8 mouse cellular contexts compared by ENCODE assay signal in genomic region chr7:119894818-119895544, GRCm38 (mm10). TPM values are rescaled to one million over a fixed set of nuclear protein-coding genes. Genes with fewer than 3 reads are reported as not detected.
DNase-seq lines count a peak whose midpoint lies in the region; ATAC-seq and TF ChIP-seq lines count a peak whose summit lies in the region.

No protein-coding gene starts in this region.

- no peaks in the 10 kb centered on the region for H3K9me3 ChIP-seq in forebrain, postnatal 0 days (ENCODE audit: low read length)
- H3K9me3 ChIP-seq in midbrain, embryonic 15.5 days, result no peaks in the 10 kb centered on the region

- H3K4me2 ChIP-seq in forebrain, postnatal 0 days (ENCODE audit: low read depth), result peak overlapping the region; percentile 83
- peak overlapping the region; percentile 64 for H3K4me2 ChIP-seq in midbrain, embryonic 15.5 days

- no peak for TF ChIP-seq POLR2A in heart, adult 2 months (IDR thresholded peaks at IDR 0.05; ENCODE audit: insufficient read depth, low read depth, low read length)

- peaks cover 6% of the 10 kb centered on the region for H3K36me3 ChIP-seq in heart, adult 2 months (ENCODE audit: control insufficient read depth, insufficient read depth, low read length)
- no peaks in the 10 kb centered on the region for H3K36me3 ChIP-seq in forebrain, postnatal 0 days (ENCODE audit: insufficient read depth)
- H3K36me3 ChIP-seq in midbrain, embryonic 15.5 days (replicated peaks), result no peaks in the 10 kb centered on the region

- TF ChIP-seq EP300 in heart, adult 2 months (IDR thresholded peaks at IDR 0.05; ENCODE audit: insufficient read depth, low read depth, low read length), result no peak

- no peak for DNase-seq in heart, adult 2 months
- DNase-seq in heart, postnatal 14 days, result no peak
- peak; percentile 55 for DNase-seq in 416B (ENCODE audit: low read depth)
- peak; percentile 19 for DNase-seq in adipocyte (ENCODE audit: low spot score)
- DNase-seq in forebrain, postnatal 0 days, result no peak
- DNase-seq in kidney, postnatal 14 days, result peak; percentile 54
- no peak for DNase-seq in urinary bladder, postnatal 36 days (ENCODE audit: low spot score in 2 of 2)

- intact Hi-C loops in heart, adult 2 months (cut with DNase I), result loop anchor here (5.0 kb wide), 1 partner anchor 67 kb away; no protein-coding TSS in a partner anchor
- intact Hi-C loops in heart, postnatal 14 days (cut with DNase I), result loop anchor here (2.0 to 5.0 kb wide), 2 partner anchors 34 to 207 kb away; partner anchors contain the start of gene Tmem159

- H3K27ac ChIP-seq in heart, adult 2 months, result peak overlapping the region; percentile 100
- peak overlapping the region; percentile 97 for H3K27ac ChIP-seq in forebrain, postnatal 0 days (ENCODE audit: low read depth, low read length)
- H3K27ac ChIP-seq in midbrain, embryonic 15.5 days, result peak overlapping the region; percentile 98

- 2% methylated on average over 14 of the region's 15 CpGs for WGBS in heart, adult 2 months
- 1% methylated on average over 13 of the region's 15 CpGs for WGBS in forebrain, postnatal 0 days
- 2% methylated on average over 13 of the region's 15 CpGs for WGBS in midbrain, embryonic 15.5 days

- H3K4me1 ChIP-seq in heart, adult 2 months (ENCODE audit: control insufficient read depth, insufficient read depth, low read length), result peaks cover 1% of the 10 kb centered on the region; the same call in 1 of the 2 replicates
- peaks cover 20% of the 10 kb centered on the region; the same call in 1 of the 2 replicates for H3K4me1 ChIP-seq in forebrain, postnatal 0 days (ENCODE audit: insufficient read depth)
- H3K4me1 ChIP-seq in midbrain, embryonic 15.5 days, result peaks cover 37% of the 10 kb centered on the region

- H3K27me3 ChIP-seq in heart, adult 2 months (ENCODE audit: control insufficient read depth, insufficient read depth, low read length), result no peaks in the 10 kb centered on the region
- H3K27me3 ChIP-seq in forebrain, postnatal 0 days (ENCODE audit: insufficient read depth, low read length), result no peaks in the 10 kb centered on the region
- H3K27me3 ChIP-seq in midbrain, embryonic 15.5 days (replicated peaks), result no peaks in the 10 kb centered on the region

- ATAC-seq in forebrain, postnatal 0 days, result no peak; the same call in 1 of the 2 replicates
- ATAC-seq in midbrain, embryonic 15.5 days (replicated peaks), result peak; percentile 73

- no peaks in the 10 kb centered on the region for H3K79me2 ChIP-seq in heart, adult 2 months (replicated peaks; ENCODE audit: control insufficient read depth, insufficient read depth, low read length)

- H3K9ac ChIP-seq in heart, adult 2 months (ENCODE audit: low read depth, low read length), result peak overlapping the region; percentile 73
- peak overlapping the region; percentile 93 for H3K9ac ChIP-seq in forebrain, postnatal 0 days
- H3K9ac ChIP-seq in midbrain, embryonic 15.5 days, result peak overlapping the region; percentile 86

- peak overlapping the region; percentile 78 for H3K4me3 ChIP-seq in heart, adult 2 months
- peak overlapping the region; percentile 76 for H3K4me3 ChIP-seq in forebrain, postnatal 0 days (ENCODE audit: low read depth, low read length)
- peak overlapping the region; percentile 82 for H3K4me3 ChIP-seq in midbrain, embryonic 15.5 days

- no peak for TF ChIP-seq CTCF in heart, adult 2 months (IDR thresholded peaks at IDR 0.05)
- no peak for TF ChIP-seq CTCF in forebrain, postnatal 0 days (IDR thresholded peaks at IDR 0.05; ENCODE audit: low read depth)

RNA-seq across cellular contexts. Expression of gene Lyrm1, which starts 0.7 kb away (rescaled TPM):
- total RNA-seq in heart, adult 2 months (2021), result 1 to 10 TPM; 9.1 to 9.6 TPM
- polyA plus RNA-seq in heart, adult 2 months (2012; rRNA removed), result 5.9 and 8.6 TPM in 2 replicates
- total RNA-seq in heart, postnatal 14 days (2021), result 1 to 10 TPM; 6.9 to 7.6 TPM
- 22.3 and 23.0 TPM in 2 replicates for total RNA-seq in forebrain, postnatal 0 days (2014; rRNA removed)
- polyA plus RNA-seq in forebrain, postnatal 0 days (2015; fragmentation: Nextera tagmentation; extraction: Ambion mirVana), result 24.4 and 25.6 TPM in 2 replicates
- polyA plus RNA-seq in midbrain, embryonic 15.5 days (2015; fragmentation: Nextera tagmentation; extraction: Ambion mirVana), result 18.0 and 18.6 TPM in 2 replicates

RNA-seq across cellular contexts. Expression of gene Dcun1d3, which starts 1.1 kb away (rescaled TPM):
- 10 to 100 TPM; 12.6 to 14.6 TPM for total RNA-seq in heart, adult 2 months (2021)
- 3.7 and 6.5 TPM in 2 replicates for polyA plus RNA-seq in heart, adult 2 months (2012; rRNA removed)
- total RNA-seq in heart, postnatal 14 days (2021), result 10 to 100 TPM; 12.7 to 14.2 TPM
- 10.8 and 14.6 TPM in 2 replicates for total RNA-seq in forebrain, postnatal 0 days (2014; rRNA removed)
- 6.8 and 9.0 TPM in 2 replicates for polyA plus RNA-seq in forebrain, postnatal 0 days (2015; fragmentation: Nextera tagmentation; extraction: Ambion mirVana)
- 18.3 and 19.9 TPM in 2 replicates for polyA plus RNA-seq in midbrain, embryonic 15.5 days (2015; fragmentation: Nextera tagmentation; extraction: Ambion mirVana)

Comparison
In these comparisons a context has a peak if more than half of its experiments do, and no peak if none do; other contexts are left out.
1. DNase-seq: peak in 416B (single experiment), adipocyte (single experiment) and kidney, postnatal 14 days (single experiment); none in heart, adult 2 months (0 of 2), heart, postnatal 14 days (0 of 2), forebrain, postnatal 0 days (single experiment) and urinary bladder, postnatal 36 days (0 of 2).
2. Peak in every context shown above with its lines, with median percentiles within 50 percentile points of each other: H3K27ac ChIP-seq, H3K4me3 ChIP-seq and H3K9ac ChIP-seq.